Mouse (Mus musculus) liver, adult 2 months (tissue): ENCODE results near the gene Cd27. TPM values are rescaled to one million over a fixed set of nuclear protein-coding genes. Genes with fewer than 3 reads are reported as not detected.
A peak's percentile ranks its signal among the peaks of the same experiment; 100 is the strongest.

Experiments
- DNase-seq: peaks from one replicate; pipeline ENCODE4 v3.0.0-alpha.2; 2011; ENCODE audit warnings: low read depth, low spot score; ENCODE audit errors: extremely low read depth
- H3K27ac ChIP-seq: fragments of 200-500 bp; replicated peaks from 2 replicates; pipeline ENCODE4 v1.5.1; 2012; ENCODE audit warnings: low read depth, mild to moderate bottlenecking, control low read depth, inconsistent platforms, low read length; ENCODE audit not compliant: insufficient read depth
- H3K27me3 ChIP-seq: fragments of 200-500 bp; 2 replicates; pipeline ENCODE4 v1.6.1; 2012; ENCODE audit warnings: mild to moderate bottlenecking, moderate library complexity, low read length, inconsistent platforms; ENCODE audit not compliant: control insufficient read depth, insufficient read depth
- H3K36me3 ChIP-seq: fragments of 200-500 bp; 2 replicates; pipeline ENCODE4 v1.6.1; 2012; ENCODE audit warnings: low read length, inconsistent platforms; ENCODE audit not compliant: control insufficient read depth, insufficient read depth
- H3K4me1 ChIP-seq: fragments of 200-500 bp; 2 replicates; pipeline ENCODE4 v1.6.1; 2011; ENCODE audit warnings: low read length; ENCODE audit not compliant: control insufficient read depth, insufficient read depth
- H3K4me3 ChIP-seq: fragments of 200-500 bp; 2 replicates; pipeline ENCODE4 v1.5.1; 2011; ENCODE audit warnings: low read depth, mild to moderate bottlenecking, control low read depth, low read length, moderate library complexity; ENCODE audit not compliant: insufficient read depth
- H3K79me2 ChIP-seq: fragments of 200-500 bp; 2 replicates; pipeline ENCODE4 v1.6.1; 2012; ENCODE audit warnings: inconsistent platforms, mild to moderate bottlenecking, low read length, moderate library complexity; ENCODE audit not compliant: control insufficient read depth, insufficient read depth
- H3K9ac ChIP-seq: fragments of 200-500 bp; 2 replicates; pipeline ENCODE4 v1.6.1; 2012; ENCODE audit warnings: low read depth, mild to moderate bottlenecking, control low read depth, inconsistent platforms, low read length
- CTCF ChIP-seq: fragments of 200-500 bp; IDR thresholded peaks from 2 replicates; pipeline ENCODE4 v1.5.1; 2011; ENCODE audit warnings: low read depth, low read length, control low read depth
- POLR2A ChIP-seq: fragments of 200-500 bp; IDR thresholded peaks from 2 replicates; pipeline ENCODE4 v1.6.1; 2011; ENCODE audit warnings: low read length, control low read depth; ENCODE audit not compliant: insufficient read depth; ENCODE audit errors: extremely low read depth
- WGBS: fragments of 180-500 bp; shearing (Covaris S2); methylation state at CpG from one replicate; pipeline ENCODE4 v1.1.7; 2018; 5-methylcytosine and 5-hydroxymethylcytosine counted together
- polyA plus RNA-seq: library from polyadenylated mRNA; depleted of rRNA; stranded (reverse); fragments of >200 nt; gene quantifications from 2 replicates; pipeline ENCODE4 v1.2.3, GENCODE M21; 2012
- total RNA-seq: library from RNA; depleted of rRNA; stranded (reverse); fragments of >200 nt; gene quantifications from 2 replicates; pipeline ENCODE4 v1.2.3, GENCODE M21; 2014

Cd27 gene
- total and polyA plus RNA-seq, 2 experiments: 0.65 to 0.87 TPM

- WGBS: 62% methylated on average over 6 of the region's 6 CpGs
- no peak for DNase-seq
- peak overlapping the region; percentile 41; the same call in 1 of the 2 replicates for H3K27ac ChIP-seq
- H3K4me1 ChIP-seq: peaks cover 6% of the 10 kb centered on the region
- no peak for TF ChIP-seq CTCF
- peaks cover 9% of the 10 kb centered on the region; the same call in 1 of the 2 replicates for H3K36me3 ChIP-seq
- H3K27me3 ChIP-seq: no peaks in the 10 kb centered on the region
- peaks cover 4% of the 10 kb centered on the region; the same call in 1 of the 2 replicates for H3K79me2 ChIP-seq
- no peak overlapping the region for H3K9ac ChIP-seq
- H3K4me3 ChIP-seq: no peak overlapping the region; the same call in 1 of the 2 replicates
These were observed 4.3 kb downstream of the Cd27 start for GRCm38 (mm10) chr6:125232516-125232915.

- H3K9ac ChIP-seq: peak overlapping the region; percentile 91
- WGBS: 11% methylated on average over 4 of the region's 4 CpGs
- H3K4me3 ChIP-seq: peak overlapping the region; percentile 90
- H3K27ac ChIP-seq: peak overlapping the region; percentile 92
- peak; percentile 61 for DNase-seq
- H3K4me1 ChIP-seq: peaks cover 6% of the 10 kb centered on the region
- TF ChIP-seq POLR2A (no peak), CTCF (no peak)
- peaks cover 4% of the 10 kb centered on the region; the same call in 1 of the 2 replicates for H3K79me2 ChIP-seq
- no peaks in the 10 kb centered on the region for H3K27me3 ChIP-seq
- peaks cover 10% of the 10 kb centered on the region; the same call in 1 of the 2 replicates for H3K36me3 ChIP-seq
These were observed 4.8 kb downstream of the Cd27 start for GRCm38 (mm10) chr6:125232045-125232437.

- peaks cover 13% of the 10 kb centered on the region; the same call in 1 of the 2 replicates for H3K36me3 ChIP-seq
- H3K27ac ChIP-seq: peak within 1 kb of the TSS; percentile 92
- H3K9ac ChIP-seq: peak within 1 kb of the TSS; percentile 91
- peaks cover 6% of the 10 kb centered on the region for H3K4me1 ChIP-seq
- under 1% methylated on average over 16 of the region's 16 CpGs for WGBS
- peaks cover 4% of the 10 kb centered on the region; the same call in 1 of the 2 replicates for H3K79me2 ChIP-seq
- H3K4me3 ChIP-seq: peak within 1 kb of the TSS; percentile 90
- H3K27me3 ChIP-seq: no peaks in the 10 kb centered on the region
- TF ChIP-seq POLR2A (0 out of 2 replicates have a peak, but pooled peaks have one; percentile 44), CTCF (no peak)
- peak; percentile 72 for DNase-seq
These were observed 5.4 kb downstream of the Cd27 start, which contains the start of gene Tapbpl for GRCm38 (mm10) chr6:125231117-125232044. Gene Tapbpl (minus strand): TSS chr6:125231860.

GRCm38 (mm10) chr6:125230571-125230970 lies 6.2 kb downstream of the Cd27 start:
- H3K4me1 ChIP-seq: peaks cover 6% of the 10 kb centered on the region
- H3K36me3 ChIP-seq: peaks cover 19% of the 10 kb centered on the region; the same call in 1 of the 2 replicates
- no peak for TF ChIP-seq CTCF
- TF ChIP-seq POLR2A: no peak
- peaks cover 4% of the 10 kb centered on the region; the same call in 1 of the 2 replicates for H3K79me2 ChIP-seq
- H3K27ac ChIP-seq: no peak overlapping the region
- no peak for DNase-seq
- no peak overlapping the region for H3K4me3 ChIP-seq
- H3K27me3 ChIP-seq: no peaks in the 10 kb centered on the region
- H3K9ac ChIP-seq: no peak overlapping the region
- 73% methylated on average over 9 of the region's 9 CpGs for WGBS

- Histone ChIP-seq H3K27me3 (no peaks in the 10 kb centered on the region), H3K27ac (no peak overlapping the region), H3K79me2 (peaks cover 2% of the 10 kb centered on the region; the same call in 1 of the 2 replicates), H3K4me3 (no peak overlapping the region), H3K4me1 (peaks cover 1% of the 10 kb centered on the region), H3K9ac (no peak overlapping the region), H3K36me3 (peaks cover 41% of the 10 kb centered on the region; the same call in 1 of the 2 replicates)
- WGBS: 87% methylated on average over 5 of the region's 5 CpGs
- TF ChIP-seq POLR2A (no peak), CTCF (peak; percentile 71)
- DNase-seq: peak; percentile 9
These were observed 11.2 kb downstream of the Cd27 start for GRCm38 (mm10) chr6:125225518-125226115.
